Mouse (Mus musculus): ENCODE data around the gene Zfp446. TPM values are rescaled to one million over a fixed set of nuclear protein-coding genes. Genes with fewer than 3 reads are reported as not detected.

Gene Zfp446
- polyA plus RNA-seq, 1 experiment: 10.8 TPM

DNA sequence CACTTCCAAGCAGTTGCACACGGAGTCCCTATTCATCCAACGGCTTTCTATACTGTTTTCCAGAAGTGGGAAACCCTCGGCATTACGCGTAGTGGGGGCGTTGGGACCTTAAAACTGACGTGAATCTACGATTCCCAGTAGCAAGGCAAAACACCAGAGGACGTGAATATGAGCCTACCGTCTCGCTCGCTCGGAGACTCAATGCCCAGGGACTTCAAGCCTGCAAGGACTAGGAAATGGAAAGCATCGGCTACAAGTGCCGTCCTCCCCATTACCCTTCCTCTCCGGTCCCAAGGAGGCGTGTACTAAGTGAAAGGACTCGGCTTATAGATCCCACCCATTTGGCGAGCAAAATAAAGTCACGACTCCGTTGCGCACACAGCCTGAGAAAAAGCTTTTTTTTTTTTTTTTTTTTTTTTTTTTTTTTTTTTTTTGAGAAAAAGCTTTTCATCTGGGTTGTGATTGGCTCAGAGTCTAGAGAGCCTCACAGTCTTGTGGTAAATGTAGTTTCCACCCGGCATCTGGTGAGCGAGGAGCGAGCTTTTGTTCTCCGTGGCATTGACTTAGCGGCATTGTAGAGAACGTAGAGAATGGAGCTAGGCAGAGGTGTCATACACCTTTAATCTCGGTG lies 16.0 kb upstream of the Zfp446 start:
- Histone ChIP-seq H3K27me3 (ENCODE audit: control insufficient read depth, insufficient read depth, low read length) (no peaks in the 10 kb centered on the region), H3K4me1 (replicated peaks; ENCODE audit: control insufficient read depth, insufficient read depth, low read length) (peaks cover 18% of the 10 kb centered on the region), H3K27ac (ENCODE audit: control insufficient read depth, insufficient read depth, low read length) (peak overlapping the region; percentile 91), H3K36me3 (ENCODE audit: control insufficient read depth, insufficient read depth, low read length) (no peaks in the 10 kb centered on the region), H3K4me3 (ENCODE audit: control insufficient read depth, insufficient read depth, low read length) (peak overlapping the region; percentile 84)
- WGBS: under 1% methylated on average over 29 of the region's 29 CpGs
- no peak for TF ChIP-seq CTCF (IDR thresholded peaks at IDR 0.05; ENCODE audit: borderline replicate concordance, control insufficient read depth, extremely low read depth, insufficient read depth, low read length, poor library complexity)
- no peak for TF ChIP-seq POLR2A (IDR thresholded peaks at IDR 0.05; ENCODE audit: control insufficient read depth, extremely low read depth, insufficient read depth, low read length, poor library complexity)
- DNase-seq: peak; percentile 69

DNA sequence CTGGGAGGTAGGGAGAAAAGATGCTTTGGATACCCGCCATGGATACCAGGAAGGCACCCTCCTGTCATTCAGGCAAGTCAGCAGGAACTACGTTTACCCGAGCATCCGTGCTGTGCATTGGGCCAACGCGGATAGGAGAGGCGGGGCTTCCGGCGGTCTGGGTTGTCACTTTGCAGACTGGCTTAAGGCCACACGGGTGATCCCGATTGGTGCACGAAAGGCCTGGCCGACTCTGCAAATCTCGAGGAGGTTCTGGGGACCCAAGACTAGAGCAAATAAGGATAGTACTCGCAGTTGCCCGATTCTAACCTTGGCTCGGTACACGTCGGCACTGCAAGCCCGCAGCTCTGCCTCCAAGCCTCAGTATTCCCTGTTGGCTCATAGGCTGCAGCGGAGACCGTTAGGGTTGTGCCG lies 12.0 kb upstream of the Zfp446 start, which contains the start of gene Zfp324:
Gene Zfp324 (plus strand): TSS at position 161 of the 414 bp plus-strand sequence.
- Histone ChIP-seq H3K36me3 (ENCODE audit: control insufficient read depth, insufficient read depth, low read length) (peaks cover 2% of the 10 kb centered on the region), H3K27me3 (ENCODE audit: control insufficient read depth, insufficient read depth, low read length) (no peaks in the 10 kb centered on the region), H3K4me3 (ENCODE audit: control insufficient read depth, insufficient read depth, low read length) (peak within 1 kb of the TSS; percentile 71), H3K4me1 (replicated peaks; ENCODE audit: control insufficient read depth, insufficient read depth, low read length) (peaks cover 19% of the 10 kb centered on the region), H3K27ac (ENCODE audit: control insufficient read depth, insufficient read depth, low read length) (peak within 1 kb of the TSS; percentile 27; the same call in 1 of the 2 replicates)
- peak; percentile 88 for DNase-seq
- TF ChIP-seq CTCF (IDR thresholded peaks at IDR 0.05; ENCODE audit: borderline replicate concordance, control insufficient read depth, extremely low read depth, insufficient read depth, low read length, poor library complexity) (no peak; the same call in 1 of the 2 replicates), POLR2A (IDR thresholded peaks at IDR 0.05; ENCODE audit: control insufficient read depth, extremely low read depth, insufficient read depth, low read length, poor library complexity) (0 out of 2 replicates have a peak, but pooled peaks have one; percentile 33)
- WGBS: under 1% methylated on average over 23 of the region's 23 CpGs

DNA sequence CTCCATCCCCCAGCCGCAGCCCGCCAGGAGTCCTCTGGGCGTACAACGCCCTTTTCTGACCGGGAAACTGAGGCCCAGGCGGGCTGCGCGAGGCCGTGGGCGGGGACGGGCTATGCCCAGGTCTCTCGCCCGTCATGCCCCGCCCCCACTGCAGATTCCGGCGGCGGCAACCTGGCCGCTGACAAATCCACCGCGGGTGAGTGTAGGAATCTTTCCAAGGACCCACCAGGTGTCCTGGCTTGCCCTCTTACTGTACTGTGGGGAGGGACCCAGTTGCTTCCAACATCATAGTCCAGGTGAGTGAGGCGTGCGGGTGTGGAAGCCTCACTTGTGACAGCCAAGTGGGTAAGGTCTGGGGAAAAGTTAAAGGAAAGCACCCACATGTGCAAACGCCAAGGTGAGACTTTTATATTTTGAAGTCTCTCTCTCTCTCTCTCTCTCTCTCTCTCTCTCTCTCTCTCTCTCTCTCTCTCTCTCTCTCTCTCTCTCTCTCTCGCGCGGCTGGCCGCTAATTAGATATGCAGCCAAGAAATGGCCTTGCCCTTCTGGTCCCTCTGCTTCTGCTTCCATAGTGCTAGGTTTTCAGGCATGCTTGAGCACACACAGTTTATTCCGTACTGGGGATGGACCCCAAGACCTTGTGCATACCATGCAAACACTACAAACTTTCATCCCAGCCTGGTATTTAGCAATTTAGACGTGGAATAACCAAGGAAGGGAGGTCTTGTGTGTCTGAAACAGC lies 11.4 kb upstream of the Zfp446 start:
- Histone ChIP-seq H3K4me1 (replicated peaks; ENCODE audit: control insufficient read depth, insufficient read depth, low read length) (peaks cover 17% of the 10 kb centered on the region), H3K4me3 (ENCODE audit: control insufficient read depth, insufficient read depth, low read length) (peak overlapping the region; percentile 71), H3K36me3 (ENCODE audit: control insufficient read depth, insufficient read depth, low read length) (peaks cover 7% of the 10 kb centered on the region), H3K27me3 (ENCODE audit: control insufficient read depth, insufficient read depth, low read length) (no peaks in the 10 kb centered on the region), H3K27ac (ENCODE audit: control insufficient read depth, insufficient read depth, low read length) (0 out of 2 replicates have a peak overlapping the region, but pooled peaks have one; percentile 17)
- TF ChIP-seq POLR2A (IDR thresholded peaks at IDR 0.05; ENCODE audit: control insufficient read depth, extremely low read depth, insufficient read depth, low read length, poor library complexity) (no peak), CTCF (IDR thresholded peaks at IDR 0.05; ENCODE audit: borderline replicate concordance, control insufficient read depth, extremely low read depth, insufficient read depth, low read length, poor library complexity) (no peak)
- 2% methylated on average over 25 of the region's 29 CpGs for WGBS
- peak; percentile 74 for DNase-seq

DNA sequence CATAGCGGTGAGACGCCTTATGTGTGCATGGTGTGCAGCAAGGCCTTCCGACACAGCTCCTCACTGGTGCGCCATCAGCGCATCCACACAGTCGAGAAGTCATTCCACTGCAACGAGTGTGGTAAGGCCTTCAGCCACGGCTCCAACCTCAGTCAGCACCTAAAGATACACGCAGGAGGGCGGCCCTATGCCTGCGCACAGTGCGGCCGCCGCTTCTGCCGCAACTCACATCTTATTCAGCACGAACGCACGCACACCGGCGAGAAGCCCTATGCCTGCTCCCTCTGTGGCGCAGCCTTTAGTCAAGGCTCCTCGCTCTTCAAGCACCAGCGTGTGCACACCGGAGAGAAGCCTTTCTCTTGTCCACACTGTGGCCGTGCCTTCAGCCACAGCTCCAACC lies 6.7 kb upstream of the Zfp446 start:
- no peak overlapping the region for H3K4me3 ChIP-seq (ENCODE audit: control insufficient read depth, insufficient read depth, low read length)
- peaks cover 11% of the 10 kb centered on the region for H3K36me3 ChIP-seq (ENCODE audit: control insufficient read depth, insufficient read depth, low read length)
- DNase-seq: no peak
- H3K4me1 ChIP-seq (replicated peaks; ENCODE audit: control insufficient read depth, insufficient read depth, low read length): peaks cover 7% of the 10 kb centered on the region
- no peak for TF ChIP-seq CTCF (IDR thresholded peaks at IDR 0.05; ENCODE audit: borderline replicate concordance, control insufficient read depth, extremely low read depth, insufficient read depth, low read length, poor library complexity)
- no peak for TF ChIP-seq POLR2A (IDR thresholded peaks at IDR 0.05; ENCODE audit: control insufficient read depth, extremely low read depth, insufficient read depth, low read length, poor library complexity)
- WGBS: 97% methylated on average over 25 of the region's 25 CpGs
- H3K27ac ChIP-seq (ENCODE audit: control insufficient read depth, insufficient read depth, low read length): no peak overlapping the region
- H3K27me3 ChIP-seq (ENCODE audit: control insufficient read depth, insufficient read depth, low read length): no peaks in the 10 kb centered on the region

DNA sequence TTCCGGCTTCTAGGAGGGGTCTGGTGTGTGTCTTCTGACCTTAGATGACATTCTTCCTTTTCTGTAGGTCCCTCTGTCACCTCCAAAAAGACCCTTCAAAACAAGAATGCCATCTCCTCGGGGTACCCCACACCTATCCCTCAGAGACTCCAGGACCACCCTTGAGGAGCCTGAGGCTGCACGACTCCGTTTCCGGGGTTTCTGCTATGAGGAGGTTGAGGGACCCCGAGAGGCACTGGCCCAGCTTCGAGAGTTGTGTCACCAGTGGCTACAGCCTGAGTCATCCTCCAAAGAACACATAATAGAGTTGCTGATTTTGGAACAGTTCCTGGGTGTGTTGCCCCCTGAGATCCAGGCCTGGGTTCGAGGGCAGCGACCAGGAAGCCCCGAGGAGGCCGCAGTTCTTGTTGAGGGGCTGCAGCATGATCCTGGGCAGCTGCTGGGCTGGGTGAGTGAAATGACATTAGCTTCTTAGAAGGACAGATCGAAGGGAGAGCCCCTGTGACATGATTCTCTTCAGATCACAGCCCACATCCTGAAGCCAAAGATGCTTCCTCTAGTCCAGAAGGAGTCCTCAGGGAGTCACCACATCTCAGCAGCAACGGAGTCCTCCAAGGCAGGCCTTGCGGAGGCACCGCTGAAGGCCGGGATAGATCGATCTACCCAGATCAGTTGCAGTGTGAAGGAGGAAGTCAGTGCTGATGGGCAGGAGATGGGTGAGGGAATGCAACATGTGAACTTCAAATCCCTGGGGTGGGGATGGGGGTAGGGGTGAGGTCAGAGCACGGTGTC lies 1.5 kb downstream of the Zfp446 start:
- no peak overlapping the region for H3K4me3 ChIP-seq (ENCODE audit: control insufficient read depth, insufficient read depth, low read length)
- no peaks in the 10 kb centered on the region for H3K36me3 ChIP-seq (ENCODE audit: control insufficient read depth, insufficient read depth, low read length)
- H3K4me1 ChIP-seq (replicated peaks; ENCODE audit: control insufficient read depth, insufficient read depth, low read length): peaks cover 16% of the 10 kb centered on the region
- H3K27me3 ChIP-seq (ENCODE audit: control insufficient read depth, insufficient read depth, low read length): no peaks in the 10 kb centered on the region
- peak overlapping the region; percentile 88 for H3K27ac ChIP-seq (ENCODE audit: control insufficient read depth, insufficient read depth, low read length)
- WGBS: 78% methylated on average over 18 of the region's 18 CpGs
- DNase-seq: no peak
- TF ChIP-seq POLR2A (IDR thresholded peaks at IDR 0.05; ENCODE audit: control insufficient read depth, extremely low read depth, insufficient read depth, low read length, poor library complexity) (no peak), CTCF (IDR thresholded peaks at IDR 0.05; ENCODE audit: borderline replicate concordance, control insufficient read depth, extremely low read depth, insufficient read depth, low read length, poor library complexity) (no peak)

DNA sequence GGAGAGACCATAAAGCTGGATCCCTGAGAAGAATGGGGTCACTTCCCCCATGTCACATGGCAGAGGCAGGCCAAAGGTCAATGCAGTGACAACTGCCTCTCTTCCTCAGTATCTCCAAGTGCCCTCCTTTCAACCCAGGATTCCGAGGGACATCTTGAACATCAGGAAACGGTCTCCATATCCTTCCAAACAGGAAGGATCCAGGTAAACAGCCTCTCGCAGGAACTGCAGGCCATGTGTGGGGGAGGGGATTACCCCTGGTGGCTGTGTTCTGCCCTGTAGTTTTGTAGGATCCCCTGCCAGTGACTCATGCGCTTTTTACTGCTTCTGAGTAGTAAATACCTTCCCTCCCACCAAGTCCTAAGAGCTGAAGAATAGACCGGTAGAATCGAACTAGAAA lies 2.1 kb downstream of the Zfp446 start:
- Histone ChIP-seq H3K4me1 (replicated peaks; ENCODE audit: control insufficient read depth, insufficient read depth, low read length) (peaks cover 16% of the 10 kb centered on the region), H3K27me3 (ENCODE audit: control insufficient read depth, insufficient read depth, low read length) (no peaks in the 10 kb centered on the region), H3K27ac (ENCODE audit: control insufficient read depth, insufficient read depth, low read length) (no peak overlapping the region), H3K36me3 (ENCODE audit: control insufficient read depth, insufficient read depth, low read length) (no peaks in the 10 kb centered on the region), H3K4me3 (ENCODE audit: control insufficient read depth, insufficient read depth, low read length) (no peak overlapping the region)
- DNase-seq: no peak
- TF ChIP-seq CTCF (IDR thresholded peaks at IDR 0.05; ENCODE audit: borderline replicate concordance, control insufficient read depth, extremely low read depth, insufficient read depth, low read length, poor library complexity) (no peak), POLR2A (IDR thresholded peaks at IDR 0.05; ENCODE audit: control insufficient read depth, extremely low read depth, insufficient read depth, low read length, poor library complexity) (no peak)
- WGBS: 92% methylated on average over 6 of the region's 6 CpGs
